Mouse (Mus musculus) CD8-positive naive resting alpha-beta T cell, adult 57 days (primary cell): ENCODE data around the gene Tor1a. TPM values are rescaled to one million over a fixed set of nuclear protein-coding genes. Genes with fewer than 3 reads are reported as not detected.

Experiments used
- total RNA-seq: library from RNA; stranded (reverse); gene quantifications from one replicate; pipeline ENCODE4 v1.2.4, GENCODE M21; 2023

The Tor1a gene
- total RNA-seq, result 38.7 TPM

GRCm38 (mm10) chr2:30967352-30968327, at the start of gene Tor1a:
Tor1a (minus strand) TSS chr2:30967933.

GRCm38 (mm10) chr2:30981790-30982513, 14.2 kb upstream of the Tor1a start, which contains the start of the genes BC005624 and Usp20:
BC005624 (minus strand) TSS chr2:30982201.
Usp20 (plus strand) TSS chr2:30982279.

GRCm38 (mm10) chr2:30952824-30953490, 14.8 kb downstream of the Tor1a start, which contains the start of gene Tor1b:
Tor1b (plus strand) TSS chr2:30952959.

GRCm38 (mm10) chr2:30929483-30930045, 38.2 kb downstream of the Tor1a start, which contains the start of gene Ptges:
Ptges (minus strand) TSS chr2:30929863.

Other genes starting within 250 kb of the Tor1a start
- gene 1700001O22Rik, start 164.3 kb downstream of the Tor1a start, total RNA-seq, result not detected
- gene Ntmt1, start 160.1 kb downstream of the Tor1a start, total RNA-seq, result 20.0 TPM
- 47.5 TPM for gene Asb6, start 137.6 kb downstream of the Tor1a start, total RNA-seq
- not detected for gene Prrx2, start 133.0 kb downstream of the Tor1a start, total RNA-seq
- not detected for gene Ptges, start 38.1 kb downstream of the Tor1a start, total RNA-seq
- 37.3 TPM for gene Tor1b, start 15.0 kb downstream of the Tor1a start, total RNA-seq
- 85.3 TPM for gene BC005624, start 14.3 kb upstream of the Tor1a start, total RNA-seq
- gene Usp20, start 14.3 kb upstream of the Tor1a start, total RNA-seq, result 46.9 TPM
- 237 TPM for gene Fnbp1, start 174.1 kb upstream of the Tor1a start, total RNA-seq
- gene Gpr107, start 184.4 kb upstream of the Tor1a start, total RNA-seq, result 48.2 TPM